Mouse (Mus musculus) kidney, adult 11 months (tissue): ENCODE measurements around the gene Dcx.

Experiments used
- DNase-seq: peaks from one replicate; pipeline ENCODE4 v3.0.0; 2022

Dcx gene

DNA sequence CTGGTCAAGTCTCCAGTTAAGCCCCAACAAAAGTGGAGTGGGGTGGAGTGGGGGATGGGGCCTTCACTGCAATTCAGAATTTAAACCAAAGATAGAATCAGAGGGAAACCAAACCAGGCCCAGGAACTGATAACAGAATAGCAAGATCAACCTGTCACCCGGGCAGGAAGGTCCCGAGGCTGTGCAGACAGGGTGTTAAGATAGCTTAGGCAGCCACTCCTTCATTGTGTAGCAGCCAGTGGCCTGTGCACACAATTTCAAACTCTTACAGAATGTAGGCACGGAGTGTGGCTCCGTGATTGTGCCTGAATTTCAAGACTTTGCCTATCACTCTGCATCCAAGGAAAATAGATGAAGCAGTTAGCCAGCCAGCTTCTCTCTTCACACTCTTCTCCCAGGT, 106.6 kb downstream of the Dcx start:
- no peak for DNase-seq

DNA sequence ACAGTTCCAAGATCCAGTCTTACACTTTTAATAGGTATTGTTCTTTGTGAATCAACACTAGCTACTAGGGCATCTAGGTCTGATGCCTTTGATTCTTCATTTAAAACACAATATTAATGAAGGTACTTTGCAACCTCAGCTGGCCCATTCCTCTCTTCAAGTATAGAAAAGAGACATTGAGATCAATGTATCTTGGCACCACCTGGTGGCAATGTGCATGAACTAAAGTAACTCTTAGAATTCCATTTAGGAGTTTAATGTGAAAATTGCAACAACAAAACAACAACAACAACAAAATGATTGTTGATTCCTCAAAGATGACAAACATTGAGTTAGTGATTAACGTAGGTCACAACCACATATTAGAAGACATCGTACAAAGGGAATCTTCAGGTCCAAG, 114.2 kb downstream of the Dcx start:
- no peak for DNase-seq

DNA sequence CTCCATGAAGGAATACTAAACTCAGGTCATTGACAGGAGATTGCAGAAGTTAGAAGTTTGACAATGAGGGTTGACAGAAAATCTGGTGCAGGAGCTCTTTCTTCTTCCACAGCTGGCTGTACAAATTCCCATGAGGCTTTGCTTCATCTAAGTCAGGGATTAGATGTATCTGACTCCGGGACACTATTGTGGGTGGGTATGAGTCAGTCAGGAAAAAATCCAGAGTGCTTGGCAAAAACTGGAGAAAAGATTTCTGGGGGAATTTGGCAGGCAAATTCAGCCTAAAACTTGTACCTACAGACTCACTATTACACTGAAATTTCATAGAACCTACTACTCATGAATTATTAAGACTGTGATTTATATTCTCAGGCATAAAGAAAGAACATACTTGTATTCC, 117.2 kb downstream of the Dcx start:
- no peak for DNase-seq
